Mouse (Mus musculus) embryonic fibroblast, embryonic 13.5 days (primary cell): Measurements from ENCODE around the gene Slc24a4.

ENCODE experiments used
- CTCF ChIP-seq: IDR thresholded peaks from 2 replicates; pipeline ENCODE4 v1.5.1; 2011; ENCODE audit warnings: mild to moderate bottlenecking, control low read depth, low read length, moderate library complexity, borderline replicate concordance; ENCODE audit not compliant: insufficient read depth
- POLR2A ChIP-seq: IDR thresholded peaks from 2 replicates; pipeline ENCODE4 v1.6.1; 2011; ENCODE audit warnings: low read depth, mild to moderate bottlenecking, control low read depth, low read length, moderate library complexity

DNA sequence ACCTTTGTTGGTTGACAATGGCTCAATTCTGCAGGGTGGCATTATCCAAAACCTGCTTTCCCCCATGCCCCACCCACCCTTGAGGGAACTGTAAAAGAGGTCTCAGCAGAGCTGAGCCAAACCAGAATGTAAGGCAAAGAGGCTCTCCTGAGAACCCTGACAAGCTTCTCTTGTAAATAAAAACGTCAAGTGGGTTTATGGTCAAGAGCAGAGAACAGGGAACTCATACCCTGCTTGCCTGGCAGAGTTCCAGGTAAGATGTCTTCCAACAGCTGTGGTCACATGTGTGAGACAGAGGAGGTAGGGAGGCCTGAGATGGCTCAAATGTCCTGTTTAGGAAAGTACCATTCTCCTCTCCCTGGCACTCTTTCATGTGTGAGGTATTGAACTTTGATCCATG lies 22.5 kb upstream of the Slc24a4 start:
- no peak for TF ChIP-seq CTCF
- TF ChIP-seq POLR2A = no peak
